Mouse (Mus musculus) gastrocnemius, adult 2 months (tissue): Measurements from ENCODE around the gene Dio1. TPM values are rescaled to one million over a fixed set of nuclear protein-coding genes. Genes with fewer than 3 reads are reported as not detected.

Source experiments
- DNase-seq: peaks from one replicate; pipeline ENCODE4 v3.0.0; 2022
- H3K27ac ChIP-seq: fragments of 200-600 bp; 2 replicates; pipeline ENCODE4 v1.8.1; 2022; ENCODE audit warnings: mild to moderate bottlenecking
- H3K4me3 ChIP-seq: fragments of 200-600 bp; 2 replicates; pipeline ENCODE4 v1.8.1; 2022; ENCODE audit warnings: mild to moderate bottlenecking, moderate library complexity
- CTCF ChIP-seq: fragments of 200-600 bp; IDR thresholded peaks from 2 replicates; pipeline ENCODE4 v1.8.1; 2022; ENCODE audit warnings: antibody characterized with exemption, mild to moderate bottlenecking, moderate library complexity
- intact Hi-C: fragments of 180-260 bp; cut with DNase I; formaldehyde crosslinking; loops from one replicate; pipeline ENCODE4 v1.15.1; 2025
- total RNA-seq, 2 experiments: library from RNA; stranded (reverse); gene quantifications; 2 replicates each; pipeline ENCODE4 v1.2.3; 2021

Dio1 gene
- total RNA-seq, 2 experiments from 2014 or later = 0.22 TPM; not detected in 1

DNA sequence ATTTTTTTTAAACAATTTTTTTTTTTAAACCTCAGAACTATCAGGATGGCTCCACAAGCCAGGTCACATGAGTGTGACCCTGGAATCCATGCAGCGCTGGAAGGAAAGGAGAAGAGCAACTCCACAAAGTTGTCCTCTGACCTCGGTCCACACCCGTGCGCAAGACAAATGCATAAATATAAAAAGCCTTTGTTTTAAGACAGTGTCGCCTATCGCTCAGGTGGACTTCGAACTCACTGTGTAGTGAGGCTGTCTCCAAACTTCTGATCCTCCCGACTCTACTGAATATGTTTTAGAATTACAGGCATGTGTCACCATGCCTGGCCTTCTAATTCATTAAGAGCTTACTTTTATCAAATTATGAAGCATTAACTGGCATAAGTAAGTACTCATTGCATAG, 21.6 kb upstream of the Dio1 start:
- DNase-seq = no peak
- intact Hi-C loops = no loop called here
- TF ChIP-seq CTCF = no peak
- Histone ChIP-seq H3K27ac (no peak overlapping the region), H3K4me3 (no peak overlapping the region)

DNA sequence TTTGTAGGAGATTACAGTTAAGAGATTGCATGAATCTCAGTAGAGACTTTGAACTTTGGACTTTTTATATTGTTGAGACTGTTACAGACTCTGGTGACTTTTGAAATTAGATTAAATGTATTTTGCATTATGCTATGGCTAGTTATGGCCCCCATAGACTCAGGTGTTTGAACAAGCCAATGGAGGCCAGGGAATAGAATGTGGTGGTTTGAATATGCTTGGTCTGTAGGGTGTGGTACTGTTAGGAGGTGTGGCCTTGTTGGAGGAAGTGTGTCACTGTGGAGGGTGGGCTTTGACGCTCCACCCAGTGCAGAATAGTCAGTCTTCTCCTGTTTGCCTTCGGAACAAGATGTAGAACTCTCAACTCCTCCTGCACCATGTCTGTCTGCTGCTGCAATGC, 16.1 kb upstream of the Dio1 start:
- intact Hi-C loops = no loop called here
- TF ChIP-seq CTCF = no peak
- DNase-seq = no peak
- Histone ChIP-seq H3K27ac (no peak overlapping the region), H3K4me3 (no peak overlapping the region)

DNA sequence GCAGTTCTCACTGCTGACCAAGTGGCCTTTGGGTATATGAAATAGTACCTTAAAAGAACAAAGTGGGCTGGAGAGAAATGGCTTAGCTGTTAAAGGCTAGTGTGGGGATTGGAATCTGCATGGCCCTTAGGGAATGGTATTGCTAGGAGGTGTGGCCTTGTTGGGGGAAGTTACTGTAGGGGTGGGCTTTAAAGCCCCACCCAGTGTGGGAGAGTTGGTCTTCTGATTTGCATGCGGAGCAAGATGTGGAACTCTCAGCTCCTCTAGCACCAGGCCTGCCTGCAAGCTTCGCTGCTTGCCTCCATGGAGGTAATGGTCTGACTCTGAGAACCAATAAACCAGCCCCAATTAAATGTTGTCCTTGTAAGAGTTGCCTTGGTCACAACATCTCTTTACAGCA, 14.1 kb upstream of the Dio1 start:
- Histone ChIP-seq H3K27ac (no peak overlapping the region), H3K4me3 (no peak overlapping the region)
- intact Hi-C loops = no loop called here
- DNase-seq = no peak
- no peak for TF ChIP-seq CTCF

DNA sequence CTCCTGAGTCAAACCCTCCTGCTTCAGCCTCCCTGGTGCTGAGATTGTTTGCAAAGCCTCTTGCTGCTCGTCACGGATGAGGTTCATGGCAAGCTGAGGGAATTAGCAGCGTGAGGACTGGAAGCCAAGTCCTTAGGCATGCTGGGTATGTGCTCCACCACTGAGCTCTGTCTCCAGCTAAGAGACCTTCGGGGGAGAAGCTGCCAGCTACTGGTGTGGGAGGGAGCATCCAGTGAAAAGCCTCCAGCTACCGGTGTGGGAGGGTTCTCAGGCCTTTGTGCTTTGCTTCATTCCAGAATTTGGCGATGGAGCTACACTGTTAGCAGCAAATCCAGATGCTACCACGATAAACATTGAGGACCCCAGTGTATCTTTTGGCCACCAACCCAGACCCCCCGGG, 11.7 kb upstream of the Dio1 start:
- intact Hi-C loops = no loop called here
- no peak overlapping the region for H3K4me3 ChIP-seq
- no peak overlapping the region for H3K27ac ChIP-seq
- DNase-seq = no peak
- TF ChIP-seq CTCF = no peak

DNA sequence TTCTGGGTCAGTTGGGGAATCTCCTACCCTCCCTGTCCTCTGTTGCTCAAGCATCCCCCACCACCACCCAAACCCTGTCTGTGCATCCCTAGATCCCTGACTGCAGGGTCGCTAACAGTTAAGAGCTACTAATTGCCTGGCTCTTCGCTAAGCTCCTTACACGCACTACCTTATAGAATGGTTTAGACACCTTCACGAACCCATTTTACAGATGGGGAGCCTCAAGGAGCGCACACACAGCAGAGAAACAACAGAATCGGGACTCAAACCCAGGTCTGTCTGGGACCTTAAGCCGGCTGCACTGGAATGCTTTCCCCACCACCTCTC, 7.5 kb upstream of the Dio1 start:
- H3K27ac ChIP-seq = peak overlapping the region; percentile 87
- intact Hi-C loops = loop anchor here (1.0 to 5.0 kb wide), 3 partner anchors 47 to 132 kb away; partner anchors contain the start of genes Hspb11 and Lrrc42
- DNase-seq = no peak
- TF ChIP-seq CTCF = no peak
- peak overlapping the region; percentile 80 for H3K4me3 ChIP-seq

DNA sequence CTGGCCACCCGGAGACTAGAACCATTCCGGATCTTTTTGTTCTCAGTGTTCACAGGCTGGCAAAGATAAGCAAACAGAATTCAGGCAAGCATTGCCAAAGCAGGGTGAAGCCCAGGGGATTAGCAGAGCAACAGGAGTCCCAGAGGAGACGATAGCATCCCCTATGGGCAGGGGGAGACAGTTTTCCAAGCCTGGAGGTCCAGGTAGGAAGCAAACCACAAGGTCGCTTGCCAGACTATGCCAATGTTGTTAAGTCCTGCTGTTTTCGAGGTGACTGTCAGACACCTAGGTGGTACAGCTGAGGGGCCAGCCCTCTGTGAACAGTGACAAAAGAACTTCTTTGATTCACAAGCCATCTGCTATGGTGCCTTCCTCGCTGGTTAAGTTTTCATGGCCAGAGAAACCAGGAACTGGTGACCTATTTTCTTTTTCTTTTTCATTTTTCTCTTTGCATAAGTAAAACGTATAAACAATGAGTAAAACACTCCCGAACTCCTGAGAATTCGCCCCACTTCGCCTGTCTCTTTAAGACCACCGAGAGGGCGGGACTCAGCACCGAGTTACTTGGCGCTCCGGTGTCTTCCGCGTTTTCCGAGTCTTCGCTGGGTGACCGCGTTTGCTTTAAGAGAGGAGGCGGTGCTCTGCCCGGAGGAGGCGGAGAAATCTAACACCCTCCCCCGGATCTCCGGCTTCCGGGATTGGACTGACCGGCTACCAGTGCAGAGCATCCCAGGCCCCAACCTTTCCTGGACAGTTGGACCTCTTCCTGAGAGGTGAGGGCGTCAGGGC, 6.9 kb upstream of the Dio1 start, which contains the start of gene Yipf1:
TSS of gene Yipf1 (plus strand) at position 674 of the 789 bp plus-strand sequence.
- H3K4me3 ChIP-seq = peak within 1 kb of the TSS; percentile 80
- H3K27ac ChIP-seq = peak within 1 kb of the TSS; percentile 87
- peak; percentile 41 for TF ChIP-seq CTCF
- peak; percentile 94 for DNase-seq
- intact Hi-C loops = loop anchor here (1.0 to 5.0 kb wide), 3 partner anchors 47 to 132 kb away; partner anchors contain the start of genes Hspb11 and Lrrc42

DNA sequence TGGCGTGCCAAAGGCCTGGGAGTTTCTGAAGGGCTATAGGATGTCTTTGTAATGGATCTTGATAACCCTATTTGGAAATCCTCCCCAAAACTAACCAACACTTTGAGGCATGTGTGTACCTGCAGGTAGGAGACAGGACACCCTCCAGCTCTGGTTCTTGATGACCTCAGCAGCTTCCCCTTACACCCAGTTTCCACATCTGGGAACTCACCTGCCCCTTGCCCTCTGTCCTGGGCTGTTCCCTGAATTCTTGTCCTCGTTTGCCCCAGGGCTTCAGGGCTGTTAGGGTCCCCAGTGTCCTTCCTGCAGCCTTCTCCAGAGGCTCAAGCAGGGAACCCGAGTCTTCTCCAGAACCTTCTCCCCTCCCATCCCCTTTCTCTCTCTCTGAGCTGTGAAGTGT, 3.4 kb downstream of the Dio1 start:
- intact Hi-C loops = no loop called here
- no peak for TF ChIP-seq CTCF
- H3K27ac ChIP-seq = no peak overlapping the region

DNA sequence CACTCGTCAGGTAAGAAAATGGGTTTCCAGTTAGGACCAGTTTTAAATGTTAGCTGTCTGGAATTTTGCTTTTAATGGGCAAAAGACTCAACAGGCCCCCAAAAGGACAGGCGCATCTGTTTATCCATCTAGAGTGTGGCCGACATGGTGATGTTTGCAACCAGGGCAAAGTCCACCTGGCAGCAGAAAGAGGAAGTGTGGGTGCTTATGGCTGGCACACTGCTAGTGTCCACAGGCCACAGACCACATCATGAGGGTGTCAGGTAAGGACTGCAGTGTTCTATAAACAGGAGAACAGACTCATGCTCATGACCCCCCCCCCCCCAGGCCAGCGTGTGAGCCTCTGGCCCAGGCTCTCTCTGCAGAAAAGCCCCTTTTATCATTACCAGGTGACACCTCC, 4.1 kb downstream of the Dio1 start:
- no peak for DNase-seq
- H3K4me3 ChIP-seq = no peak overlapping the region
- TF ChIP-seq CTCF = no peak
- no peak overlapping the region for H3K27ac ChIP-seq
- intact Hi-C loops = no loop called here

More for the DNA sequence above, 3.4 kb downstream of the Dio1 start:
- DNase-seq = no peak
- H3K4me3 ChIP-seq = no peak overlapping the region

DNA sequence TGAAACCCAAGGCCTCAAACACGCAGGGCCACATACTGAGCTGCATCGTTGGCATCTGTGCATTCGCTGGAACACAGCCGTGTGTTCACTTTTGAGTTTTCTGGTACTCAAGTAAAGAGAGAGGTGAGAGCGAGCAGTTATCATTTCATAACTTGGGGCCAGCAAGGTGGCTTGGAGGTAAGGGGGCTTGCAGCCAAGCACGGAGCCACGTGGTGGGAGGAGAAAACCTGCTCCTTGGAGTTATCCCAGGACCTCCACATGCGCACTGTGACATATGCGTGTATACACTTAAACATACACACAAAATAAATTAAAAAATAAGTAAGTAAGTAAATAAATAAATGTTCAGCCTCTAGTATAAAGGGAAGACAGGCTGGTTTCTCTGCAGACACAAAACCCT, 4.7 kb downstream of the Dio1 start:
- Histone ChIP-seq H3K27ac (no peak overlapping the region), H3K4me3 (no peak overlapping the region)
- TF ChIP-seq CTCF = no peak
- intact Hi-C loops = no loop called here
- no peak for DNase-seq

DNA sequence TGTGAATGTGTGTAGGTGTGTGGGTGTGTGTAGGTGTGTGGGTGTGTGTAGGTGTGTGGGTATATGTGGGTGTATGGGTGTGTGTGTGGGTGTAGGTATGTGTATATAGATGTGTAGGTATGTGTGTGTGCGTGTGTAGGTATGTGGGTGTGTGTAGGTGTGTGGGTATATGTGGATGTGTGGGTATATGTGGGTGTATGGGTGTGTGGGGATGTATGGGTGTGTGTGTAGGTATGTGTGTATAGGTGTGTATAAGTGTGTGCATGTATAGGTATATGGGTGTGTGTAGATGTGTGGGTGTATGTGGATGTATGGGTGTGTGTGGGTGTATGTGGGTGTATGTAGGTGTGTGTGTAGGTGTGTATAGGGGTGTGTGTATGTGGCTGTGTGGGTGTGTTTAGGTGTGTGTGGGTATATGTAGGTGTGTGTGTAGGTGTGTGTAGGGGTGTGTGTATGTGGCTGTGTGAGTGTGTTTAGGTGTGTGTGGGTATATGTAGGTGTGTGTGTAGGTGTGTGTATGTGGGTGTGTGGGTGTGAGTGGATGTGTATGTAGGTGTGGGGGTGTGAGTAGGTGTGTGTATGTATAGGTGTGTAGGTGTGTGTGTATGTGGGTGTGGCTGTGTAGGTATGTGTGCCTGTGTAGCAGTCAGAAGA, 5.9 kb downstream of the Dio1 start:
- Histone ChIP-seq H3K27ac (no peak overlapping the region), H3K4me3 (no peak overlapping the region)
- no peak for TF ChIP-seq CTCF
- DNase-seq = no peak
- intact Hi-C loops = no loop called here

DNA sequence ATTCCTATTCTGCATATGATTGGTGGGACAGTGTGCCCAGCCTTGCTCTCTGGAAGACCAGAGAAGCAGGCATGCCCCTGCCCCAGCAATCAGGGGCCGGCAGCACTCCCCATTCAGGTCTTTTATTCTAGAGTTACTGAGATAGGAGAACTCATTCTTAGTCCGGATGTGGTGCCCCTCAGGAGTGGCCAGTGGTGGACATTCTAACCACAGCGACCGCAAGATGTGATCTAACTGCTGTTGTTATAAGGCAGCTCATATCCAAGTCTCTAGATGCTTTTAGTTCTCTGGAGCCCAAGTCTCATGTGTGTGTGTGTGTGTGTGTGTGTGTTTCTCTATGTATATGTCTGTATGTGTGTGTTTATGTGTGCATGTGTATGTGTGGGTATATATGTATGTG, 6.6 kb downstream of the Dio1 start:
- no peak overlapping the region for H3K4me3 ChIP-seq
- intact Hi-C loops = no loop called here
- no peak overlapping the region for H3K27ac ChIP-seq
- DNase-seq = no peak
- TF ChIP-seq CTCF = no peak

DNA sequence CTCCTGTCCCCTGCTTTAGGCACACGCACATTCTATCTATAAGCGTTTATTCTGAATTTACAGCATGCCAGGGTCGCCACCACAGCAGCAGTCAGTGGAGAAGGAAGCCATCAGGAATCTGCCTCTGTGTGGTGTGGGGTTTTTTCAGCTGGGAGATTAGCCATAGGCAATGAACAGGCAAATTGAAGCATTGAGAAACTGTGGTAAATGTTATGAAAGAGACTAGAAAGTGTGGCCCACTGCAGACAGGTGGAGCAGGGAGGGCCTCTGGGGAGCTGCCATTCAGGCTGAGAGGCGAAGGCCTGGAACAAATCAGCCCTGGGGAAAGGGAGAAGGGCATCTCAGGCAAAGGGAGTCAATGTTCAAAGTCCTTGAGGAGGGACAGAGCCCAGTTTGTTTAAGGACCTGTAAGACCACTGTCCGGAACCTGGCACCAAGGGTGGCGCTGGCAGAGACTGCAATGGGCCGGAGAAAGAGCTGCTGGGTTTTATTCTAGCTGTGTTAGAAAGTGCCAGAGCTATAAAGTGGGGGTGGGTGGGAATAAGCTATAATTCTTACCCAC, 7.1 kb downstream of the Dio1 start:
- no peak overlapping the region for H3K4me3 ChIP-seq
- H3K27ac ChIP-seq = no peak overlapping the region
- intact Hi-C loops = no loop called here
- DNase-seq = no peak
- TF ChIP-seq CTCF = no peak

DNA sequence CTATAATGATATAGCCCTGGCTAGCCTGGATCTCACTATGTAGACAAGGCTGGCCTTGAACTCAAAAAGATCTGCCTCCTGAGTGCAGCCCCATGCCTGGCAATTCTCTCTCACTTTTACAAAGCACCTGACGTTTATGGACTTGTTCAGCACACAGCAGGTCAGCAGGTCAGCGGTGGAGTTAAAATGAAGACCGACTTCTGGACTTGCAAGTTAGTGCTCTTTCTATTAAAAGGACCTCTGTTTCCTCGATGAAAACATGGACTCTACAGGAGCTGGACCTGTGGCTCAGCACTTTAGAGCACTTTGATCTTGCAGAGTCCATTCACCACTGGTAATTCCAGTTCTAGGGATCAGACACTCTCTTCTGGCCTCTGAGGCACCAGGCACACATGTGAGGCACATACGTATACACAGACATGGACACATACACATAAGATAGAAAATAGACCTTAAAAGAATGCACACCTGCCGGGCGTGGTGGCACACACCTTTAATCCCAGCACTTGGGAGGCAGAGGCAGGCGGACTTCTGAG, 8.8 kb downstream of the Dio1 start:
- Histone ChIP-seq H3K27ac (no peak overlapping the region), H3K4me3 (no peak overlapping the region)
- TF ChIP-seq CTCF = no peak
- intact Hi-C loops = no loop called here
- DNase-seq = no peak
